Mouse (Mus musculus) layer of hippocampus, adult 9-11 months (tissue): ENCODE measurements around the gene Gli2.

ENCODE experiments used
- DNase-seq: peaks from one replicate; pipeline ENCODE4 v3.0.0; 2022

Gli2 gene

GRCm38 (mm10) chr1:118935518-118935917, 117.9 kb downstream of the Gli2 start:
- no peak for DNase-seq

GRCm38 (mm10) chr1:118932167-118932566, 121.3 kb downstream of the Gli2 start:
- no peak for DNase-seq

DNA sequence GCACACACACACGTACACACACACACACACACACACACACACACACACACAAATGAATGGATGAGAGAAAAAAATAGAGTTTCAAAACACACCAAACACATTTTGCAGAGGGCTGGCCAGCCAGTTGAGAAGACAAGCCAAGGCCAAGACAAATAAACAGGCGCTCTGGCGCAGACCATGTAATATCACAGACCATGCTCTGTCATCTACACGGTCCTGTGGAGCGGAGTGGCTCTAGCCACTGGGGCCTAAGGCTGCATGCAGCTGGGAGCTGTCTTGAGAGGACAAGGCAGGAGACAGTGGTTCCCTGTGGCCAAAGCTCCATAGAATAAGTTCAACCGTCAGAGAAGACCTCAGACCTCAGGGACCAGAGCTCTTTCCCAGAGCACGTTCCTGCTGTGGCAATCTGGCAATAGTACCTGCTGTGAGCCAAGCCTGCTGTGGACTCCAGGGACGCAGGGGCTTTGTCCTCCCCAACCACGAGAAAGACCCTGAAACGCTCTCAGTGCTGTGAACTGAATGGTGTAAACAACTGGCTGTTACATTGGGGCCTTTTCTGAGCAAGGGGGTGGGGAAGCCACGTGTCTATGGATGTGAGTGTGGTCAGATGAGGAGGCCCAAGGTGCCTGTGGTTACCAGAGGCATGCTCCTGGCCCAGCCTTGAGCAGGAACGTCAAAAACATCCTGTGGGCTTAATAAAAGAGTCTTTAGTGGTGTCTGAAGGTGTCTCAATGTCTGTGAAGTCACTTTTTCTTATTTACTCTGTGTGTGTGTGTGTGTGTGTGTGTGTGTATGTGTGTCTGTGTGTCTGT, 125.7 kb downstream of the Gli2 start:
- no peak for DNase-seq

- DNase-seq: no peak
These were observed 126.9 kb downstream of the Gli2 start for GRCm38 (mm10) chr1:118926556-118926955.

DNA sequence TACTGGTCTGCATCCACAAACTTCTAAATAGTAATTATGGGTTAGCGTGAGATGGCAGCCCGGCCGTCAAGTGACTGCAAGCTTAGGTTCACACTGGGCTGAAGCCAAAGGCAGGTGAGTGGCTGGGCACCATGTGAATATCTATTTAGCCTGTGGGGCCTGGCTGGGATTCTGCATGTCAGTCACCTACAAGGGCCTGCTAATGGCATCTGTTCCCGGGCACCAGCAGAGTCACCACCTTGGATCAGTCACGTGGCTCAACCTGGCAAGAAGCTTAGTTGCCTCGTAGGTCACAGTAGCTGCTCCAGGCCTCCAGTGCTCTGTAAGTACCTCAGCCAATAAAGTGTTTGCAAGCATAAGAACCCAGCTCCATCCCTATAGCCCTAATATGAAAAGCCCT, 131.2 kb downstream of the Gli2 start:
- DNase-seq: no peak

DNA sequence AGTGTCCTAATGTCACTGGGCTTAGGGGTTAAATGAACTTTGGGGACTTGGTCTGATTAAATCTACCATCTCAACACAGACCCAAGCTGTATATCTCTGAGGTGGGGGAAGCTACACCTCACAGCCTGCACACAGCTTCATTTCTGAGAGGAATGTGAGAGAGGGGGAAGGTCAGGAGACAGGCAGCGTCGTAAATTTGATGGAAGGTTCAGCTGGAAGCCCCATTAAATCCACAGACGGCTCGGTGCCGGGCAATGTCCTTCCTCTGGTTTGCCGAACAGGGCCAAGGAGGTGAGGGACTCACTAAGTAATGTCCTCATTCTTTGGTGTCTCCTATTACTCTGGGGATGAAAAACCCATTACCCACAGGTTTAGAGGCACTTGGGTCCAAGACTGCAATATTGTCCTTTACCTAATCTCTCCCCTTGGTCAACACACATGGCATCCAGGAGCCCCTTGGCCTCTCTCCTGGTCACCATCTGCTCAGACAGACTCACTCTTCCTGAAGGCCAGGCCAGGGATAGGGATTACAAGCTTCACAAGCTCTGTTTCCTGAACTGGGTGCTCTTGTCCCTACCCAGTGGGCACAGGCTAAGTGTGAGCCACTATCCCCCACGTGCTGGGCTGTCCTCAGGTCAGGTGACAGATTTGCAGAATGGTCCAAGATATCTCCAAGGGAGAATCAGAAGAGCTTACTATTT, 135.7 kb downstream of the Gli2 start:
- DNase-seq: no peak

GRCm38 (mm10) chr1:118916477-118917075, 136.8 kb downstream of the Gli2 start:
- DNase-seq: no peak

GRCm38 (mm10) chr1:118913414-118914385, 139.7 kb downstream of the Gli2 start:
- no peak for DNase-seq

DNA sequence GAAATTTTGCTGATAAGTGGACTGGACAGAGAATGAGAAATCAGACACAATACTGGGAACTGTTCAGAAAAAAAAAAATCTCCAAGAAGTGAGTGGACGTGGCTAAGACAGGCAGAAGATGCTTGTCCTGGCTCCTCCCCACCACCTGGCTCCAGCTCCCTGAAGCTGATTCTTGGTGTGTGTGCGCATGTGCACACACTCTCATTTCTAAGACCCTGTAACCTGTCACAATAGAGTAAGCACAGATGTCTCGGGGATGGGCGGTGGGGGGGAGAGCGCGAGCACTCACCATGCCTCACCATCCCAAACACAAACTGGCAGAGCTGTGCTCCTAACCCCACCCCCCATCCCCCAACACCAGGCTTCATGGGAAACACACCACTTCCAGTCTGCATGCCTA, 140.5 kb downstream of the Gli2 start:
- no peak for DNase-seq

DNA sequence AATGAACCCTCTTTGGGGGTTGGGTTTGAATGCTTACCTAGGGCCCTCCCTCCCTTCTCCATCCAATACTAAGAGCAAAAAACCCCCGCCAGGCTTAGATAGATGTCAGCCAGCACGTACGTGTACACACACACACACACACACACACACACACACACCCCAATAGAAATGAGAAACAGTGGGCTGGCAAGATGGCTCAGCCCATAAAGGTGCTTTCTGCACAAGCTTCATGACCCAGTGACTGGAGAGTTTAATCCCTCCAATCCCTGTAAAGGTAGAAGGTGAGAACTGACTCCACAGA, 142.0 kb downstream of the Gli2 start:
- DNase-seq: no peak

- no peak for DNase-seq
These were observed 142.6 kb downstream of the Gli2 start for GRCm38 (mm10) chr1:118910693-118911426.

DNA sequence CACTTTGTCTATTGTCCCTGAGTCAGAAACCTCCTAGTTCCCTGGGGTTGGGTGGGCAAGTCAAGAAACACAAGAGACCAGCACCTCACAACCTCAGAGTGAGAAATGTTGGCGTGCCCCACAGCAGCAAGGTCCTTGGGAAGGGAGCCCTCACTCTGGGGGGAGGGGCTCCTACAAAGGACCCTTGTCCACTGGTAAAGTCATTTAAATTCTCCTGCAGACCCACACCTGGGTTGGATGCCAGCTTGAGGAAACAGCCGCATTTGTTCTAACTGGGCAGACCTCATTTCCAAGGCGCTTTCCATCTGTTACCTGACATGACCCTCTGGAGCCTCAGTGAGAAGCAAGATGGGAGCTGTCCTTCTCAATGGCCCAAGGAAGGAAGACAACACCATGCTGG, 144.4 kb downstream of the Gli2 start:
- peak; percentile 74 for DNase-seq

GRCm38 (mm10) chr1:118907574-118907973, 145.8 kb downstream of the Gli2 start:
- DNase-seq: no peak

- DNase-seq: no peak
These were observed 148.1 kb downstream of the Gli2 start for GRCm38 (mm10) chr1:118905319-118905718.

DNA sequence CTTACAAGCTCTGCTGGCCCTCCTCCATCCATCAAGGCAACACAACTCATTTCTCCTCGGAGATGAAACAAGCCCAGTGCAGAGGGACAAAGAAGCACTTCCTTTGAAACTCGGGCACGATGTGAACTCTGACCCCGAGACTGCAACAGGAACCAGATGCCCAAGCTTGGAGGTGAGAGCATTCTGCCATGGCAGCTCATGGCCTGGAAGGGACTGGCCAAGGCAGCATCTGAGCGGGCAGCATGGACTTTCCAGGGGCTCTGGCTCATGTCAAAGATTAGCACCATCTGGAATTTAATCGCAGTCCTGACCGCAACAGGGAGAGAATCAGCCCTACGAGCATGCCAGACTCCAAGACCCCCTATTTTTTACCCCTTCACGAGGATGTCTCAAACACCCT, 148.5 kb downstream of the Gli2 start:
- DNase-seq: no peak

DNA sequence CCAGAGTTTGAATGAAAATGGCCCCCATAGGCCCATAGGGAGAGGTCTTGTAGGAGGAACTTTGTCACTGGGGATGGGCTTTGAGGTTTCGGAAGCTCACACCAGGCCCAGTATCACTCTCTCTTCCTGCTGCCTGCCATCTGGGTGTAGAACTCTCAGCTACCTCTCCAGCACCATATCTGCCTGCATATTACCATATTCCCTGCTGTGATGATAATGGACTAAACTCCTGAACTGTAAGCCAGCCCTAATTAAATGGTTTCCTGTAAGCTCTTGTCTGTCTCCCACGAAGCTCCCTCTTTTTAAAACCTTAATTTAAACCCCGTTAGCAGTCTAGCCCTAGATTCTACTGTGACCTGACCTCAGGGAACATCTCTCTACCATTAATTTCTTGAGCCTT, 149.0 kb downstream of the Gli2 start:
- DNase-seq: no peak

DNA sequence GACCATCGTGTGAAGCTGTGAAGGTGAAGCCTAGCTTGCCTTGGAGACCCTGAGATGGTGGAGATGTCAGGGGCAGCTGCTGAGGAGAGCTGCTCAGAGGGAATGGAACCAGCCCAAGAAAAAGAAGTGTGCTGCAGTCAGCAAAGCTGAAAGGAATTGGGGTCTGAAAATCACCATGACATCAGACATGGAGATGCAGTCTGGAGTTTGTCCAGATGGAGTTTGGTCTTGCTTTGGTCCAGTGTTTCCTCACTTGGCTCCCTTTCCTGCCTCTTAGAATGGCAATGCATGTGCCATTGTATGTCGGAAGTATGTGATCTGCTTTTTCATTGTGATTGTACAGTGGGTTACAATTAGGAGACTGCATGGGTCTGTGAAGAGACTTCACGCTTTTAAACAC, 149.7 kb downstream of the Gli2 start:
- no peak for DNase-seq

DNA sequence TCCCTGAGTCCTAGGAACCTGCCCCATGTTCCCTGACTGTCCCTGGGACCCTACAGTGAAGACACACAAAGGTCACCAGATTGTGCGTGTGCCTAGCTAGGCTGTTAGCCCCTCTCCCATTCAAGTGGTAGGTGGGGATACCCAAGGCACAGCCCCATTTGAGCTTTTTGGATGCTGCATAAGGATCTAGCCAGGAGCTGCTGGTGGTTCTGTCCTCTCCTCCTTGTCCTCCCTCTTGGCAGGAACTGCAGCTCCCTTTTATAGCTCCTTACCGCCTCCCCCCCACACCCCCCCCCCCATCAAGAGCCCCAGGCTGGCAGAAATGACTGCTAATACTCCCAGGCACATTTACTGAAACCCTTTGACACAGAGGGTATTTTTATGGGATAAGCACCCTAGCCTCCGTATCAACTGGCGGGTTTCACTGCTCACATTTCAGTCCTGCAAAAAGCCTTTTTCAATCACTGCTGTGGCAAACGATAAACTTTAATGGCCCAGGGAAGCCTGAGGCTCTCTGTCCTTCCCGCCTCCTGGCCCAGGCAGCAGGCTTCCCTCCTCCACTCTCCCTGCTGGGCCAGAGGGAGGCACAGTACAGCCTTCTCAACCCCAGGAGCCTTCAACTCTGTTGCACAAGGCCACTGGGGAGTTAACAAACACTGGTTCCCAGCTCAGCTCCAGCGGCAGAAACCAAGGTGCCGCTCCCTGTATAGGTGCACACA, 151.4 kb downstream of the Gli2 start:
- no peak for DNase-seq

GRCm38 (mm10) chr1:118898351-118898750, 155.1 kb downstream of the Gli2 start:
- no peak for DNase-seq

- DNase-seq: no peak
These were observed 158.2 kb downstream of the Gli2 start for GRCm38 (mm10) chr1:118895026-118895762.

- DNase-seq: no peak
These were observed 162.0 kb downstream of the Gli2 start for GRCm38 (mm10) chr1:118891395-118891794.
